Mouse (Mus musculus): Measurements from ENCODE around the gene Wee1.
A peak's percentile ranks its signal among the peaks of the same experiment; 100 is the strongest.

GRCm38 (mm10) chr7:110138538-110138937, 16.7 kb downstream of the Wee1 start:
- peak; percentile 29 for TF ChIP-seq CTCF (IDR thresholded peaks at IDR 0.05; ENCODE audit: low read depth)
- no peak for TF ChIP-seq EP300 (IDR thresholded peaks at IDR 0.05; ENCODE audit: low read depth)
